Mouse (Mus musculus) gastrocnemius, postnatal 36 days (tissue): ENCODE measurements at regions not wholly inside any gene's neighbourhood (a gene's known extent, or its start where the extent isn't known, plus 50 kb on each side); places are given as distances from the start of the nearest gene placed in this dataset.
A peak's percentile ranks its signal among the peaks of the same experiment; 100 is the strongest.

Source experiments
- DNase-seq, 2 experiments: peaks; one replicate each; pipeline ENCODE4 v3.0.0; 2022
- intact Hi-C: fragments of 180-260 bp; cut with DNase I; formaldehyde crosslinking; loops from one replicate; pipeline ENCODE4 v1.15.1; 2025

DNA sequence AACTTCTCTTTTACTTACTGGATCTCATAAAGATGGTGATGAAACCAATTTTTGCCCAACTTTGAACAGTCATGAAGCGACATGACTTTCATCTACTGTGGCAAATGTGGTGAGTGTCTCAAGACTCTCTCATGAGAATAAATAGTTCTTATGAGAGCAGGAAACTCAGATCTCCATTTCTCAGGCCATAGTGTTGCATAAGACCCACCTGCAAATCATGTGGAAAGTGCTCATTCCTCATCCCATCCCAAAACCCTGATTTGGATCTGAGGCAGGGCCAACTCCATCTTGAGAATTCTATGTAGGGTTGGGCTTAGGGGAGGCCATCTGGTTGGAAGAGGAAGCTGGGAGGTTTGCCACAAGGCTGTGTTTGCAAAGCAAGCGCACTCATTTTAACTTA is 92.5 kb upstream of the Galnt5 start:
- no peak for DNase-seq
- intact Hi-C loops = no loop called here

DNA sequence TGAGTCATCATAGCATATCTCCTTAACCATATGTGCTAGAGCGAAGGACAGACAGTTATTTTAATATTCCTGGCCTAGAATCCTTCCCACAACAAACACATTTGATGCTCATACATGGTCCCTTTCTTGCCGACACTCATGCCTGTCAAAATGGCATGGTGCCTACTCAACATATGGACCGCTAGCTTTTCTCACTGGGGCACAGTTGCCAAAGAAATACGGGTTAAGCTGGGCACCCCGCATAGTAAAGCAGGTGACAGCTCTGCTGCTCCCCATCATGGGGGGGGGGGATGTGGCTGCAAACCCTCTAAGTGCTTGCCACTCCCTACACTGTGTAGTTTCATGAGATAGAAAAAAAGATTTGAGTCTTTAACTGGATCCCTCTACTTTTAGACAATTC is 90.7 kb upstream of the Galnt5 start:
- intact Hi-C loops = no loop called here

DNA sequence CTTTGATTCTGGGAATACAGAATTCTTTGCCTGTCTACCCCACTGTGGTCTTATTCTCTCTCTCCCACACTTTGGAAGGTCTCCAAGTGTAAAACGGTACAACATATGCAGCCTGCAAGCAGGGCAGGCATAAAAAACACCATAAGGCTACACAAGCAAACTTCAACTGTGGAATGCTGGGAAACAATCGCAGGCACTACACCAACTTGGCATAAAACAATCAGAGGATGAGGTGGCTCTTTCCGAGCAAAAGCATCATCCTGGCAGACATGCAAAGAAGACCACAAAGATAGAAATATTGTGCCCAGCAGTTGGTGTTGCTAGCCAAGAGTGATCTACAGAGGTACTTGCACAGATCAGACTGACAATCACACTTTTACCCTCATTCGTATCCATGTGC is 88.0 kb upstream of the Galnt5 start:
- intact Hi-C loops = no loop called here
- no peak for DNase-seq

More for the DNA sequence above, 90.7 kb upstream of the Galnt5 start:
- no peak for DNase-seq

DNA sequence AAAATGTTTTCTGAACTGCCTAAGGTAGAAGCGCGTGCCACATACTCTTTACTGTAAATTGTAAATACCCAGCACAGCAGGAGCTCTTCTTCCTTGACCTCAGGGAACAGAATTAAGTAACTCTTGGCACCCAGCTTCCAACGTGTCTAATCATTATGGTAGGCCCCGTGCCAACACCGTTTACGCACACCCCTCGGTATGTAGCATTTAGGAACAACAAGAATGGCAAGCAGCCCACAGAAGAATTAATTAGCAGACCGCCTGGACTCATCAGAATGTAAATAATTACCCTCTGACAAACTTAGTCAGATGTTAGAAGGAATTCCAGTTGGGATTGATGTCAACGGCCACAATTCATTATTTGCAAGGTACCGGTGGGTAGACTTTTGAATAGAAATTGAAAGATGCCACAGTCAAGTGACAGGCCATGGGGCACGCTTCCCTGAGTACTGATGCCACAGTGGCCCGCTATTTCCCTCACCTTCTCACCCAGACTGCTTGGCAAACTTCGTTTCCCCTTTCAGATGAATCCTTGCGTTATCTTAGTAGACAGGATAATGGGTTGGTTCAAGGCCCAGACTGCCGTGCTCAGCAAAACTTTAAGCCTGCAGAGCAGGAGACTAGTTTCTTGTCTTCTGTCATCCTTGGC is 81.2 kb upstream of the Galnt5 start:
- intact Hi-C loops = loop anchor here (5.0 kb wide), 1 partner anchor 49 kb away; no protein-coding TSS in a partner anchor
- no peak for DNase-seq

DNA sequence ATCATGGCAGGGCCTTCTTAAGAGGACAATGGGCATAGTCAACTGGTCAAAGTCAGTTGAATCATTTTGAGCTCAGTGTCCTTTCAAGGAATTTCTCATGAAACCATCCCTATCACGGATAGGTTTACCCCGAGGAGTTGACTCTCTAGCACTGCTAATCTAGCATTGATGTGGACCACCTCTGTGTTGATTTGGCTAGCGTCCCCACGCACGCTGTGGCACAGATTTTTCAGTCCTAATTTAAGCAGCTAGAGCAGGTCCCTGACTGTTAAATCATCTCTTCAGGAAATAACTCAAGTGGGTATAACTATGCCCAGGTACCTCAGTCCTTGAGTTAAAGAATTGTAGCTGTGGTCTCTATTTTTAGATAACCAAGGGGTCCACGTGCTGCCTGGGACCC is 80.0 kb upstream of the Galnt5 start:
- DNase-seq = no peak
- intact Hi-C loops = loop anchor here (5.0 kb wide), 1 partner anchor 50 kb away; no protein-coding TSS in a partner anchor

DNA sequence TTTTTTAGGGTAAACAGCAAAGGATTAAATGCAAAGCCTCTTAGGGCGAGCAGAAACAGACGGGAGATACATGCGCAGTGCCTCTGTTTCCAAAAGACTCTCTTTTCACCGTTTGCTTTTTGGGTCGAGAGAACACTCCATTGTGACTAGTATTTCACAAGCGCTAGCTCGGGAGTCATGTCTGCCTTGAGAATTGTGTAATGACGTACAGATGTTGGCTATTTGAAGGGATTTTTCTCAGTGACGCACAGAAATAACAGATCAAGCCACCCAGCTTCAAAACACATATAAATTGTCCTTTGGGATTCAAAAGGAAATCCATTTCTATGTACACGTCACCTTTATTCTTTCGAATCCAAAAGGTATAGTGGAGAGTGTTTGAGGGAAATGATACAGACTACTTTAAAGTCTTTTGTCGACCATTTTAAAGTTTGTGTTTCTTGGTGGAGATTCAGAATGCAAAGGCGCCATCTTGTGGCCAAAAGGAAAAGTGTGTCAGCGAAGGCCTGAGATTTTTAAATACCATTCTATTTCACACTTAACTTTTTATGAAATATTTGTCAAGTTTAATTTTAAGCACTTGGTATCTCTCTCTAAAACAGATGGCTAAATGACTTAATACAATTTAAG is 78.5 kb upstream of the Galnt5 start:
- intact Hi-C loops = loop anchor here (5.0 kb wide), 1 partner anchor 52 kb away; no protein-coding TSS in a partner anchor
- peak in 1 of 2 experiments; percentile 13 for DNase-seq

DNA sequence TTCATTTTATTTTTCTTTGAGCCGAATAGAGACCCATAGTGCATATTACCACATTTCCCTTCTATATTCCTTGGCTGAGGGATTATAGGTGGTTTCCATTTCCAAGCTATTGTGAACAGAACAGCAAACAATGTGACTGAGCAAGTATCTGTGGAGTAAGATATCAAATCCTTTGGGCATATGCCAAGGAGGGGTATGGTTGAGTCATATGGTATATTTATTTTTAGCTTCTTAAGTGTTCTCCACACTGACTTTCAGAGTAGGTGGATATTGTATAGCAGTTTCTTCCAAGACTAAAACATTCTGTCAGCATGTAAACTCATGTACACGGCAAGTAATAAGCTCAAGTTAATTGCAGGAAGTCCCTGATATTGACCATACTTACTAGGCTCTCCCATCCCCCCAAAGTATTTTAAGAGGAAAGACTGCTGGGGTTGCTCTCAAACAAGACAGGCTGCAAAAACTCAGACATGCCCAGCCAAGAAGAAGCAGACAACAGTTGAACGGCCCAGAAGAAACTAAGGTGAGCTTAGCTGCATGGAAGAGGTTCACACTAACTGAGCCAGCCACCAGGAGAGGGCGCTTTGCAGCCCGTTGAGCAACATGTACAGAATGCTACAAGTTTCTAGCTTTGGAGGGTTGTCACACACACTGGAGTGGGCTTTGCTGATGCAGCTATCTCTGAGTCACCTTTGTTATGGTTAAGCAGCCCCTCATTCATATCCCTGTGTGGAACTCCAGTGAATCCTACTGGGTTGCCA is 63.4 kb upstream of the Galnt5 start:
- intact Hi-C loops = no loop called here
- no peak for DNase-seq
